Mouse (Mus musculus): ENCODE data around the gene C130026I21Rik. TPM values are rescaled to one million over a fixed set of nuclear protein-coding genes. Genes with fewer than 3 reads are reported as not detected.
A peak's percentile ranks its signal among the peaks of the same experiment; 100 is the strongest.
"Not testable (repeated sequence)": the region's sequence is repeated elsewhere in the genome, so short reads cannot be mapped to it uniquely, and the experiment has no call there.

Gene C130026I21Rik
- total RNA-seq, 2 experiments from 2014 or later: 0.30 TPM; not detected in 1

DNA sequence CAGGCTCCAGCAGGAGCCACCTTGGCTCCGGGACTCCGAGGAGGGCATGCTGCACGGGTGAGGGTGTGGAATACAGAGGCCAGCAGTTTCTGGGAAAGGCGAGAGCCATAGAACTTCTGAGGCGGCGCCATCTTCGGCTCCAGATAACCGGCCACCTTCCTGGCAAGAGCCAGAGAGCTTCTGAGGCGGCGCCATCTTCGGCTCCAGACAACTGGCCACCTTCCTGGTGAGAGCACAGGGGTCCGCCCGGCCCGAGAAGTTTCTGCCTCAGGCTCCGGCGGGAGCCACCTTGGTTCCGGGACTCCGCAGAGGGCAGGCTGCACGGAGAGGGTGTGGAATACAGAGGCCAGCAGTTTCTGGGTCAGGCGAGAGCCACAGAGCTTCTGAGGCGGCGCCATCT lies 136.7 kb downstream of the C130026I21Rik start:
- not testable (repeated sequence) for DNase-seq (ENCODE audit: extremely low spot score in 1 of 2, low spot score in 1 of 2)

DNA sequence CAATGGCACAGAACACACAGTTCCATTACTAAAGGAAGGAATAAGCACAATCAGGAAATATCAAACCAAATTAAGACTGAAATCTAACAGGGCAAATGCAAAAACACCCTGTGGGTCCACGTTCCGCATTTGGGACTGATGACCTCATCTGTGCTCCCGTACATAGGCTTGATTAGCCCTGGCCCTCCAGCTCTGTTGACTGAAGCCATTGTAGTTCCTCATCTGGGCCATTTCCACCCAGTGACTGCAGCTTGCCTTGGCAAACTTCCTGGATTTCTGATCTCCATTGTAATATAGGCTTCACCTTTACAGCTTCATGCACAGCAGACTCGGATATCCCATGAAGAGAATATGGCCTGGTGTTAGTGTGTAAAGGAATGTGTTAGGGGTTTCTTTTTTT lies 148.5 kb downstream of the C130026I21Rik start:
- not testable (repeated sequence) for DNase-seq (ENCODE audit: extremely low spot score in 1 of 2, low spot score in 1 of 2)

DNA sequence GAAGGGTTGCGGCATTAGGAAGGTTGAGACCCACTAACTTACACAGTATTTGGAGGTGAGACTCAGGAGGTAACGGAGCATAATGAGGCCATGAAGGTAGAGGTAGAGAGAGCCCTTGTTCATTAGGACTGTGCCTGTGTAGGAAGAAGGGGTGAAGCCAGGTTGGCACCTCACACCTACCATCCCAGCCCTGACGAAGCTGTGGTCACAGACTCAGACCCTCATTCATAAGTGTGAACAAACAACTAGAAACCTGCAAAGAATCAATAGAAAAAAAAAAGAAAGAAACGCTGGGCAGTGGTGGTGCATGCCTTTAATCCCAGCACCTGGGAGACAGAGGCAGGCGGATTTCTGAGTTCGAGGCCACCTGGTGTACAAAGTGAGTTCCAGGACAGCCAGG lies 152.0 kb downstream of the C130026I21Rik start:
- DNase-seq (ENCODE audit: extremely low spot score in 1 of 2, low spot score in 1 of 2): not testable (repeated sequence)

DNA sequence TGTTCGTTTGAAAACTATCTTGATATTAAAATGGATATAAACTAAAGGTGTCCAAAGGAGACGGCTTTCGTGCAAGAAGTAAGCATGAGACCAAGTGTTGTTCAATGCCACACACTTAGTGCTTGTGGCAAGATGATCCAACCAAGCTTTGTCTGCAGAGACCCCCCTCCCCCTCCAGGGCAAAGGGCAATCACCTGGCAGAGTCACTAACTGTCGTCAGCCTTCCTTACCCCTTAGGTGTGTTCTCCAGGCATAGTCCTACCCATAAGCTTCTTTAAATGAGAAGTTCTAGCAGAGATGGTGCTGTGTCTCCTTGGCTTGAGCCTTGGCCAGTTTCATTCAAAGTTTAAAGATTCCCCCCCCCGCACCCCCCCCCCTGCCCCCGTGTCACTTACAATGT lies 152.8 kb downstream of the C130026I21Rik start:
- not testable (repeated sequence) for DNase-seq (ENCODE audit: extremely low spot score in 1 of 2, low spot score in 1 of 2)

DNA sequence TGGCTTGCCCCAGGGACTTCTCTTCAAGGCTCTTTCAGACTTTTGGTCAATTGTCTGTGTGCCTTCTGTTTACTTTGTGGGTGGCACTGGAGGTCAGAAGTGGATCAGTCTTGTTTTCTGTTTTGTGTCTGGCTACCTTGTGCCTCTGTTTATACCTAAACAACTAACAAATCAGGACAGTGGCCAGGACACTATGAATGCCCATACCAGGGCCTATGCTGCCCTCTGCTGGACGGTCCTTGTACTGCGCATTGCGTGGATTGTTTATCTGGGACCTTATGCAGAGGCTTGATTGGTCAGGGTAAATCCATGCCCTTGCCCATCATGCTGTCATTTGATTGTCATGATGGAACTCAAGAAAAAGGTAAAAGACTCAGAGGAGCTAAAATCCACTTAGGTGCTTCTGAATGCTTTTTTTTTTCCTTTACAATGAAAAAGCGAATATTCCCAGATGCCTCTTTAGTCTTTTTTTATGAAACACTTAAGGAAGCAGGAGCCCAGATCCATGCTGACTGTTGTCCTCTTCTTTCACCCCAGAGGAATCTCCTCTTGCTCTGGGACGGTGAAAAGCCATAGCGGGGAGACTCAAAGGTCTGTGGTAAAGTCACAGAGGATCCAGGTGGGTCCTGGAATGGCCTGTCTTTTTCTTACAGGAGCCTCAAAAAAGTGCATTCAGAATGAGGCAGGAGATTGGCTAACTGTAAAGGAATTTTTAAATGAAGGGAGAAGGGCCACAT lies 155.5 kb downstream of the C130026I21Rik start:
- peak; percentile 28 to 60 for DNase-seq (ENCODE audit: extremely low spot score in 1 of 2, low spot score in 1 of 2)

DNA sequence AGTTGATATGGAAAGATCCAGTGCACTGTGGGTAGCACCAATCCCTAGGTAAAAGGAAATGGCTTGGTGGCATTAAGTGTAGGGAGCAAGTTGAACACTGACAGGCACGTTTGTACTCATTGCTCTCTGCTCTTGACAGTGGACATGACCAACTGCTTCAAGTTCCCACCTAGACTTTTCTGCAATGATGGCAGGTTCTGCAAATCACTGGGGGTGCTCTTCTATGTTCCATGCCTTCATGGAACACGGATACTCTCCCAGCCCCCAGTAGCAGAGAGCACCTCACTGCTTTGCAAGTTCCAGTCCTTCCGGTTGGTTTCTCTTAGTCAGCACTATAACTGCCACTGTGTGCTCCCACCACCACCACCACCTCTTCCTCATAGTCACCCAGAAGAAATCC lies 156.3 kb downstream of the C130026I21Rik start:
- not testable (repeated sequence) for DNase-seq (ENCODE audit: extremely low spot score in 1 of 2, low spot score in 1 of 2)

DNA sequence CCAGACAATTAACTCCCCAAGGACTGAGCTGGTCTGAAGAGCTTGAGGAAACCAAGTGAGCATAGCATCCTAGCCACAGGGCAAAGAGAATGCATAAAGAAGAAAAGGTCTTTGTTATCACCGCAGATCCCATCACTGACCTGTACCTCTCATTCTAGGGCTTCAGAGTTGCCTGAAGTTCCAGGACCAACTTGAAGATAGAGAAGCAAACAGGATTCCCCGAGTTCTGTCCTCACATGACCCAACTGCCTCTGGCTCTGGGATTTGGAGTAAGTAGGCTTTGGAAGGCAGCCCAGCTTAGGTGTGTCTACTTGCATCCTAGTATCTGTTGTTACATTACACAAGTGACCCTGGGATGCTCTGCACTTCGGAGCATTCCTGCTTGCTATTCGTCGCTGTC lies 157.5 kb downstream of the C130026I21Rik start:
- not testable (repeated sequence) for DNase-seq (ENCODE audit: extremely low spot score in 1 of 2, low spot score in 1 of 2)

DNA sequence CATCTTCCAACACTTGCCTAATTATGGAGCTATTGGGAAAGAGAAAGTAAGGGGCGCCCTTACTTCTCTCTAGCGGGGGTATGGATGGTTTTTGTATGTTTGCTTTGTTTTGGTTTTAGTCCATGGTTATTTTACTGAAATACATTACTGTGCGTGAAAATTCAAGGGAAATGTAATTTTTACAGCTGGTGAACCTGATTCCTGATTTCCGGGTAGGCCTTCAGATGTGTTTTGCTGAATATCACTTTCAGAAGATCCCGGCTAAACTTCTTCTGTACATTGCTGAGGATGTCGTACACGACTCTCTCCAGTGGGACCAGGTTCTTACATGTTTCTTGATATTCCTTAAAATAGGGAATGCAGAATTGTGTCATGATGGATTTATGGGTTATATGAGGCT lies 158.1 kb downstream of the C130026I21Rik start:
- DNase-seq (ENCODE audit: extremely low spot score in 1 of 2, low spot score in 1 of 2): not testable (repeated sequence)

DNA sequence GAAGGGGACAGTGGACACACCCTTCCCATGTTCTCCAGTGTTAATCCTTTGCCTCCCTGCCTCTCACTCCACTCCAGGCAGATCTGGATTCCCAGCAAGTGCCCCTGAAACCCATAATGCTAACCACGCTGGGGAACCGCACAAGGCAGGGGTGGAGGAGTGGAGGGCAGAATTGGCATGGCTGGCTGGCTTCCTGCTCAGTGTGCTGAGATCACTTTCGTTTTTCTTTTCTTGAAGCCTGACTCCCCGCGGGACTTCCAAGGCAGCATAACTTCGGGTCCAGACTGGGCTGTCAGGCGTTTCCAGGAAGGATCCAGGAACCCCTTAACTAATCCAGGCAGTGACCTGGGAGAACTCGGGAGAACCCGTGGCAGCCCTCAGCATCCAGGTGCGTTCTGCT lies 158.8 kb downstream of the C130026I21Rik start:
- DNase-seq (ENCODE audit: extremely low spot score in 1 of 2, low spot score in 1 of 2): not testable (repeated sequence)

DNA sequence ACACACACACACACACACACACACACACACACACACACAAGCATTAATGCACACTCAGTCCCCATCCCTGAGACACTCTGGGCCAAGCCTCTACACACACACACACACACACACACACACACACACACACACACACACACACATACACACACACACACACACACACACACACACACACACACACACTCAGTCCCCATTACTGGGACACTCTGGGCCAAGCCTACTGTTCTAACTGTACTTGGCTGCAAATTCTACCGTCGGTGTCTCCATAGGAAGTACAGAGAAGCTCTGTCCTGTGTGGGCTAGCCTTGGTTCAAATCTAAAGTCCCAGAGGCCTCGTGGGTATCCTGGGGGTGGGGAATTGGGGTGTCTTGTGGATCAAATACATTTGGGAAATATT lies 159.5 kb downstream of the C130026I21Rik start:
- not testable (repeated sequence) for DNase-seq (ENCODE audit: extremely low spot score in 1 of 2, low spot score in 1 of 2)

DNA sequence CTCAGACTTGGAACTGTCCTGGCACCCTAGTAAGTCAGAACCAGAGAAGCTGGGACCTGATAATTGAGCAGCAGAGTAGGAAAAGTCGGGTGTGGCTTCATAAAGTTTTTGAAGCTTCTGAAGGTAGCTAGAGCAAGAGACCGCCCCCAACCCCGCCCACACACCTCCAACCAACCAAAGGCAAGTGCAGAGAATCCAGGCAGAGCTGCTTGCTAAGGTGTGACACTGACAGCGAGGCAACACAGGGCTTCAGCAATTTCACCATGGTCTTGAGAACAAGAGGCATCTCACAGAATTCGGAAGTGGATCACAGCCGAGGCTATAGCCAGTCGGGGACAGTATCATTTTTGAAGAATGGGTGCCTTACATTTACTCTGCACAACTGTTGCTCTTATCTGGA lies 160.6 kb downstream of the C130026I21Rik start, which contains the start of gene A530032D15Rik:
Gene A530032D15Rik (minus strand): TSS at position 101 of the 400 bp plus-strand sequence.
- not testable (repeated sequence) for DNase-seq (ENCODE audit: extremely low spot score in 1 of 2, low spot score in 1 of 2)

DNA sequence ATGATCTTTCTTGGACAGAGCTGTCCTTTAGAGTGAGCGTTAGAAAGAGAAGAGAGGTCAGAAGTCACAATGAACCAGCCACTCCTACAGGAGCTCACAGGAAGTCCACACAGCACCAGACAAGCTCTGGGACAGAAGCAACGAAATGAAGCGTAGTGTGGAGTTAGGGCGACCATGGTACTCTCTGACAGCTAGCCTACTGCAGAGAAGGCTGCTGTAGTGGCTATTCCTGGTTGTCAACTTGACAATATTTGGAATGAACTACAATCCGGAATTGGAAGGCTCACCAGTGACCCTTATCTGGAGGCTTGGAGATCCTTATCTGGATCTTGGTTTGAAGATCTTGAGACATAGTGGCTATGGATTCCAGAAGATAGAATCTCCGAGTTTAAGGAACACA lies 164.4 kb downstream of the C130026I21Rik start:
- not testable (repeated sequence) for DNase-seq (ENCODE audit: extremely low spot score in 1 of 2, low spot score in 1 of 2)

DNA sequence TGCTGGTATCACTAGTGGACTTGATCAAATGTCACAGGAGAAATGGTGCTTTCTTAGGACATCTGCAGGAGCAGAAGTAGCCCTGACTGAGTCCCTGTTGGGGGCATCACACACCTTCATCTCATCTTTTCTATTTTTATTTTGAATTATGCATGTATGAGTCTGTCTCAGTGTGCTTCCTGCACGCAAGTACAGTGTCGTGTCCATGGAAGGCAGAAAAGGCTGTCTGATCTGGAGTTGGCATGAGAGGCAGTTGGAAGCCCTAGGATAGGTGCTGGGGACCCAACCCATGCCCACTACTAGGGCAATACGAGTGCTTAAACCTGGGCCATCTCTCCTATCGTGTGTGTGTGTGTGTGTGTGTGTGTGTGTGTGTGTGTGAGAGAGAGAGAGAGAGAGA lies 165.0 kb downstream of the C130026I21Rik start:
- not testable (repeated sequence) for DNase-seq (ENCODE audit: extremely low spot score in 1 of 2, low spot score in 1 of 2)

DNA sequence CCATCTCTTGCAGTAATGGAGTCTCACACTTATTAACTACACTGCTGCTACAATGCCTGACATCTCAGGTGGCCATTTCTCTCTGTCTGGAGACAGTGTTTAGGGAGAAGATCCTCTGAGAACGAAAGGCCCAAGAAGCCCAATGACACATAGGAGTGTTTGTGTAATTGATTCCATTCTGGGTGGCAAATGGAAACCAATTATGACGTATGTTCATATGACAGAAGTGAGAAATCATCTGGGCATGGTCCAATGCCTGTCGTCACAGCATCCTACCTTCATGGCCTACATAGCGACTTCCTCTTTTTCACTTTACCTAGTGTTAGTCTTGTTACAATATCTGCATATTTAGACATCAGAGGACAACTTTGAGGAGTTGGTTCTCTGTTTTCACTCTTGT lies 168.6 kb downstream of the C130026I21Rik start:
- DNase-seq (ENCODE audit: extremely low spot score in 1 of 2, low spot score in 1 of 2): not testable (repeated sequence)

DNA sequence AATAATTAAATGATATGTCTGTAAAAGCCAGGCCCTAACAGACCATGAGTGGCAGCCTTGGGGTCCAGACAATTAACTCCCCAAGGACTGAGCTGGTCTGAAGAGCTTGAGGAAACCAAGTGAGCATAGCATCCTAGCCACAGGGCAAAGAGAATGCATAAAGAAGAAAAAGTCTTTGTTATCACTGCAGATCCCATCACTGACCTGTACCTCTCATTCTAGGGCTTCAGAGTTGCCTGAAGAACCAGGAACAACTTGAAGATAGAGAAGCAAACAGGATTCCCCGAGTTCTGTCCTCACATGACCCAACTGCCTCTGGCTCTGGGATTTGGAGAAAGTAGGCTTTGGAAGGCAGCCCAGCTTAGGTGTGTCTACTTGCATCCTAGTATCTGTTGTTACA lies 170.5 kb downstream of the C130026I21Rik start, which contains the start of gene Gm10553:
Gene Gm10553 (plus strand): TSS at position 301 of the 400 bp plus-strand sequence.
- not testable (repeated sequence) for DNase-seq (ENCODE audit: extremely low spot score in 1 of 2, low spot score in 1 of 2)

DNA sequence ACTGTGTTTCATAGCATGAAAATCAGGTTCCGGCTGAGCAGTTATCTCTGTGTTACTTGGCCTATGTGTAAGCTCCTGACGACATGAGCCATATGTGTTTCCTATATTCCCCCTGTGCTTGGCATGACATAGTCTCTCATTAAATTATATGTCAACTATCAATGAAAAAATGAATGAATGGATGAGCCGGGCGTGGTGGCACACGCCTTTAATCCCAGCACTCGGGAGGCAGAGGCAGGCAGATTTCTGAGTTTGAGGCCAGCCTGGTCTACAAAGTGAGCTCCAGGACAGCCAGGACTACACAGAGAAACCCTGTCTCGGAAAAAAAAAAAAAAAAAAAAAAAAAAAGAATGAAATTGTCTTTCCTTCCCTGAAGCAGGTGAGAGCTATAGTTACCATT lies 171.3 kb downstream of the C130026I21Rik start:
- DNase-seq (ENCODE audit: extremely low spot score in 1 of 2, low spot score in 1 of 2): not testable (repeated sequence)

DNA sequence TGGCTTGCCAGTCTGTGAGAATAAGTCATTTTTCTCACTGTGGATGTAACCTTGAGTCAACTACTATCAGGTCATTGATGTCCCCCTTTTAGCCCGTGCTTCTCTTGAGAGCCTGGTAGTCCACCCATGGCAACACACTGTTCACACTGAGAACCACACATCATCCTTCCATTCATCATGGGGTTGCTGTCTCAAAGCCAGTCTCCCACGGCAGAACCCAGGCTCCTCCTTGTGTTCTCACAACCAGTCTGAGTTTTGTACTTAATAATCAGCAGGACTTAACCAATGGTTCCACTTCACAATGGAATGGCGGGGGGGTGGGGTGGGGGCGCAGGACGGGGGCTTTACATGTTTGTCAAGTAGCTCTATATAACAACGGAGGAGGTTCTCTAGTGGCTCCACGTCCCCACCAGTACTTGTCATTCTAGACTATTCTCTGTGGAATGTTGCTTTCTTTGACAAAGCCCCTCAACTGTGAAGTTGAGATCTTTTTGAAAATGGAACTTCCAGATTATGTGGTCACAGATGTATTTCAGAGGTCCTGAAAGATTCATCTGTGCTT lies 177.3 kb downstream of the C130026I21Rik start:
- not testable (repeated sequence) for DNase-seq (ENCODE audit: extremely low spot score in 1 of 2, low spot score in 1 of 2)

DNA sequence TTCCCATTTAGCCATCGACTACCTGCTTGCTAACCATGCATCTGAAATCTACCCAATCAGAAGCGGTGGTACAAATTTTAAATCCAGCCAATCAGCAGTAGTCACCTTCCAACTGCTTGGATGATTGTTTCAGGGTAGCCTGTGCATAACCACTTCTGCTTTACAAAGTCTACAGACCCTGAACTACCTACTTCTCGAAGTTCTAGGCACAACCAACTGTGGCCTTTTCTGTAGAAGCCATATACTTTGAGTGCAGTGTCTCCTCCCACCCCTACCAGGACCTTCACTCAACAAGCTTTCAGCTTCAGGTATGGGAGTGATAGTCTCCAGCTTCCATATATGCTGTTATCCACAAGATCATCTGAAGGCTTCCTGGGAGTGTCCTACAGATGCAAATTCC lies 178.2 kb downstream of the C130026I21Rik start:
- not testable (repeated sequence) for DNase-seq (ENCODE audit: extremely low spot score in 1 of 2, low spot score in 1 of 2)

DNA sequence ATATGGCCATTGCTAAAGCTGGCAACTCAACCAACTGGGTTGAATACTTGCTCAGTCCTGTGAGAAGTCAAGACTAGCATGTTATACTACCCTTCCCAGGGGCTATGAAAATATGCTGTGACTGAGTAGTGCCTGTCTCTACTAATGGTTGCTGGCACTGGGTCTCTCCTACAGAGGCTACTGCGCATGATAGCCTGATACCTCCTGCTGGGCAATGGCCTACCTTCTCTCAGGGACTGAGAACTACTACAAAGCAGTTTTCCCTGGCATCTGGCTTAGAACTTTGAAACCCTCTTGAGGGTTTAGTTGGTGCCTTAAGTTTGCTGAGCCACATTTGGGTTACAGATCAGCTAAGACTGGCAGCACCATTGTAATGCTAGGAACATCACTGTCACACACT lies 184.2 kb downstream of the C130026I21Rik start:
- not testable (repeated sequence) for DNase-seq (ENCODE audit: extremely low spot score in 1 of 2, low spot score in 1 of 2)

DNA sequence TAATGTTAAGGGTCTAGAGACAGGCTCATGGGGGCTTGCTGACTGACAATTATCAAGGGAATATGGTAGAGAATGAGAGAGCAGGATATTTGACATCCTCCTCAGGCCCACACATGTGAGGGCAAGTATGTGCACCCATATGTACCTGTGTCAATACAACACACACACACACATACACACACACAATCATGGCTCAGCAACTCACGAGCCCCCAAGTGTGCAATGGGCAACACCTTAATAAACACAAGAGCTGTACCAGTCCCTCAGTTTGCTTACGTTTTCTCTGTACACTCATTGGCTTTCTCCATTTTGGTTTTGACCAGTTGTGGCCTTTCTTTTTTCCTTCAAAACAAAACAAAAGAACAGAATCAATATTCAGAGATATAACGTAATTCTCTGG lies 185.6 kb downstream of the C130026I21Rik start:
- DNase-seq (ENCODE audit: extremely low spot score in 1 of 2, low spot score in 1 of 2): not testable (repeated sequence)

DNA sequence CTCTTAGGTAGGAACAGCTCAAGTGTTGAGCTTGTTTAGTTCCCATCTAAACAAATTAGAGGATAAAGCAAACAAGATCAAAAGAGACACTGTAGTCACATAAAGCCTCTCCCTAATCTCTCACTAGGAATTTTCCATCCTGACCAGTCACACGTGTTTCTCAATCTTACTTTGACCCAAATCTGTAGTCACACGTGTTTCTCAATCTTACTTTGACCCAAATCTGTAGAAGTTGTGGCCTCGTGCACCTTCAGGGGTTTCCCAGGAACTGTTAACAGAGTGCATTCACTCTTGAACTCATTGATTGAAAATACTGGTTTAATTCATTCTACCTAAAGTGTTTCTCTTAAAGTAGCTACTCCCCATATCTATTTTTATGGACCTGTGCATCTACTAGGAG lies 197.3 kb downstream of the C130026I21Rik start:
- not testable (repeated sequence) for DNase-seq (ENCODE audit: extremely low spot score in 1 of 2, low spot score in 1 of 2)

DNA sequence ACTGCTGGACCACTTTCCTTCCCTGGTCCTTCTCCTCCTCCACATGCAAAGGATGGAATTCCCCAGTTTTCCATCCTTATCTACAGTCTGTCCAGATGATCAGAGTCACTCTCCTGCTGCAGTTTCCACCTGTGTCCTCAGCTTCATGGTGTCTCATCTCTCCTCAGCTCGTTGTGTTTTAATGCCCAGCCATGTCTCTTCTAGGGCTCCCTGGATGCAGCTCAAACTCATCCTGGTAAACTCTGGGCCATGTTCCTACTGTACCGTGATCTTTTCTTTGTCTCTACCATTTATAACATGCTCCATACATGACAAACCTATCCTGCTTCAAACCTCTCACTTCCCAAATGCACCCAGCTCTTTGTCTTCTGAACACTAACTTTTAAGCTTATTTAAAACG lies 198.7 kb downstream of the C130026I21Rik start:
- DNase-seq (ENCODE audit: extremely low spot score in 1 of 2, low spot score in 1 of 2): not testable (repeated sequence)

Measured in layer of hippocampus, postnatal 25 days (tissue).